Mouse (Mus musculus): ENCODE measurements around the gene Ldah. TPM values are rescaled to one million over a fixed set of nuclear protein-coding genes. Genes with fewer than 3 reads are reported as not detected.

Gene Ldah
- polyA plus RNA-seq, 1 experiment from 2014 or later, result 42.8 TPM

DNA sequence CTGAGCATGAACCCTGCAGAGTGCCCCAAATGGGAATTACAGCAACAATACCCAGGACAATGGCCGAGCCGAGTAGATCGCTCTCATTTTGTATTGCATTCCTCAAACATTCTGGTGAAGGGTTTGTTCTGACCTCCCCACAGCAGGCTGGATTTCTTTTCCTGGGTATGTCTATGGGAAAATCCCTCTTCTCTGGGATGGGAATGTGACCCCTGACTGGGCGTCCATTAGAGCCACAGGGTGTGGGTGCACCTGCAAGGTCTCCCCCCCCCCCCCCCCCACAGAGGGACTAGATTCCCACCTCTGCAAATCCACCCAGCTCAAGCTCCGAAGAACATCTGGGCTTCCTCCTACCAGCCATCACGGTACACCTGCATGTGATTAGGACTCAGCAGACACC lies 81.2 kb downstream of the Ldah start:
- no peak overlapping the region for H3K4me3 ChIP-seq
- no peak for ATAC-seq
- peaks cover 11% of the 10 kb centered on the region; the same call in 1 of the 2 replicates for H3K27me3 ChIP-seq (replicated peaks)
- no peak overlapping the region for H3K4me2 ChIP-seq
- no peaks in the 10 kb centered on the region for H3K4me1 ChIP-seq
- H3K9ac ChIP-seq, result no peak overlapping the region
- H3K36me3 ChIP-seq, result peaks cover 11% of the 10 kb centered on the region; the same call in 1 of the 2 replicates
- H3K27ac ChIP-seq, result no peak overlapping the region
- WGBS (ENCODE audit: insufficient replicate concordance), result 82% methylated on average over 6 of the region's 6 CpGs
- H3K9me3 ChIP-seq (replicated peaks), result no peaks in the 10 kb centered on the region

DNA sequence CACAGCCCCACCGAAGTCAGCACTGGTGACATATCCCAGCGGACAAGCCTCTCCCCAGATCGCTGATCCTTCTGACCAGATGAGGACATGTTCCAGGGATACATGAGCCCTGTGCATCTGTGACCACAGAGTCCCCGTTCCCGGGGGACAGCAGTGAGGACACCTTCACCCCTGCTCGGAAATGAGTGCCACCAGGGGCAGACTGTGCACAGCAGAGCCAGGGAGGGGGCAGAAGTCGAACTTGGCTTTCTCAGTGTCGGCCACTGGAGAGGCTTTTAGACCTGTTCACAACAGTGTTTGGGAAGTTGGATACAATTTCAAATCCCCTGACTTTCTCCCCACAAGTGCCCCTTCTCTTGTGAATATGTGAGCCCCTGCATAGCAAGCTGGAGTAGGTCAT lies 81.6 kb downstream of the Ldah start:
- 78% methylated on average over 8 of the region's 8 CpGs for WGBS (ENCODE audit: insufficient replicate concordance)
- H3K9ac ChIP-seq, result no peak overlapping the region
- no peak overlapping the region for H3K4me2 ChIP-seq
- peaks cover 8% of the 10 kb centered on the region; the same call in 1 of the 2 replicates for H3K36me3 ChIP-seq
- no peaks in the 10 kb centered on the region for H3K9me3 ChIP-seq (replicated peaks)
- no peak for ATAC-seq
- no peak overlapping the region for H3K4me3 ChIP-seq
- no peaks in the 10 kb centered on the region for H3K4me1 ChIP-seq
- no peak overlapping the region for H3K27ac ChIP-seq
- peaks cover 14% of the 10 kb centered on the region for H3K27me3 ChIP-seq (replicated peaks)

DNA sequence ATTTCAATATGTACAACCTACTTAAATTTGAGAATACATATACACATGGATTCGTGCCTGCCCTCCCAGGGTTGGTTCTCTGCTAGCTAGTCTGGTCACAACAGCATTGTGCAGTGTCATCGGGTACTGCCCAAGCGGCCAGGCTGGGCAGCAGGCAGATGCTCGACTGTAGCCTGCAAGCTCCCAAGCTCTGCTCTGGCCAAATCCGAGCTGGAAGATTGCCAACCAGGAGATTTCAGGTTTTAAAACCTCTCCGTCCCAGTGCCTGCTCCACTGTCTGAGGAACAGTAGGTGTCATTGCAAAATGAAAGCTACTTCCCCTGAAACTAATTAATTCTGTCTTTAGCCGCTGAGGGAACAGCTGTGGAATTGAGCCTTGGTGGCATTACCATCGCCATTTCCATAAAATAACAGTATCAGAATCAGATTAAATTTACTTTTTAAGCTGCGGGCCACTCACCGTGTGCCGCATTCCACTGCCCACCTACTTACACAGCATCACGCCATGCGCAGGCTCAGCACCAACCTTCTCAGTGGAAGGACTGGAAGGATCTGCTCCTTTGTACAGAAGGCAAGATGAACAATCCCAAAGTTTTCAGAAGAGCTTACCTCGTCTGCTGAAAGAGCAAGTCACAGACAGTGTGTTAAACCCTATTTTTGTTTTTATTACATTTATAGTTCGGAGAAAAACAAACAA lies 83.4 kb downstream of the Ldah start:
- WGBS (ENCODE audit: insufficient replicate concordance), result 73% methylated on average over 15 of the region's 15 CpGs
- no peak overlapping the region for H3K27ac ChIP-seq
- H3K36me3 ChIP-seq, result no peaks in the 10 kb centered on the region
- H3K27me3 ChIP-seq (replicated peaks), result peaks cover 29% of the 10 kb centered on the region
- no peaks in the 10 kb centered on the region for H3K4me1 ChIP-seq
- H3K4me2 ChIP-seq, result no peak overlapping the region
- no peak overlapping the region for H3K9ac ChIP-seq
- no peak for ATAC-seq
- no peak overlapping the region for H3K4me3 ChIP-seq
- no peaks in the 10 kb centered on the region for H3K9me3 ChIP-seq (replicated peaks)

DNA sequence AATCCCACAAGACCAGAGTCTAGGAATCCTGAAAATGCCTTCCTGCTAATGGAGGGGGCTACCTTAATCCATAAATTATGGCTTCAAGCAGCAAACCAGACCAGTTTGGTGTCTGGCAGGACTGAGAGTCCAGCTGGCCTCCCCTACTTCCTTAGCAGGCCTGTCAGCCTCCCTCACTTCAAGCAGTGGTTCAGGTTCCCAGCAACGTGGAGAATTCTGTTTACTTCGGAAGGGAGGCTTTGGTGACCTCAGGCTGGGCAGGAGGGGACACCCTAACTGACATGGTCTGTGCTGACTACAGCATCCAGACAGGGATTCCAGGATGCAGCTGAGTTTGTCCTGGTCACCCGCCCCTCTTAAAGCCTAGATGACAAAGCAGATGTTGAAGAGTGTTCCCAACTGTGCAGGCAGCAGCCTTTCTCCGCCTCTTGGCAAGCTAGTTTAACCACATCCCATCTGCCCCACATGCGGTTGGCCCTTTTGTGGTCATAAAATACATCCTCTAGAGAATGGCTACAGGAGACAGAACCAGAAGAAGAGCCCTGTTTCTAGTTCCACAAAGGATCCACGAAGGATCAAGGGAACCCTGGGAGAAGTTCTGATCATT lies 87.5 kb downstream of the Ldah start:
- Histone ChIP-seq H3K9ac (no peak overlapping the region), H3K27ac (no peak overlapping the region), H3K4me3 (no peak overlapping the region), H3K9me3 (replicated peaks) (no peaks in the 10 kb centered on the region), H3K27me3 (replicated peaks) (peaks cover 69% of the 10 kb centered on the region), H3K4me2 (no peak overlapping the region), H3K4me1 (0 out of 2 replicates have a peak, but pooled peaks cover 8% of the 10 kb centered on the region), H3K36me3 (no peaks in the 10 kb centered on the region)
- WGBS (ENCODE audit: insufficient replicate concordance), result 19% methylated on average over 6 of the region's 6 CpGs
- no peak for ATAC-seq

DNA sequence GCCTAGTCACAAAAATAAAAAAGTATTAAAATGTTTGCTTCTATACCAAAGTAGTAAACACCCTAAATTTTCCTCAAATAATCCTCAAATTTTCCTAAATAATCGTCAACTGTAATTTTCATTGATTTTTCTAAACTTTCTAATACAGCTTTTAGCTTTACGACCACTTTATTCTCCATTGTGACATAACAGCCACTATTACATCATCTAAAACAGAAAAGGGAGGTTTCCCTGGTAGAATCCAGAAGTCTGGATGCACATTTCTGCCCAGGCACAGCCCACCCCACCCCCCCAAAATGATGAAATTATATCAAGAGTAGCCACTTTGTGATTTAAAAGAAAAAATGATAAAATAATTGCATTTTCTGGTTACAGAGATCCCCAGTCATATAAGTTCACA lies 88.2 kb downstream of the Ldah start:
- no peak for ATAC-seq
- no peaks in the 10 kb centered on the region for H3K9me3 ChIP-seq (replicated peaks)
- 0 out of 2 replicates have a peak, but pooled peaks cover 8% of the 10 kb centered on the region for H3K4me1 ChIP-seq
- H3K27me3 ChIP-seq (replicated peaks), result peaks cover 76% of the 10 kb centered on the region
- H3K4me3 ChIP-seq, result no peak overlapping the region
- H3K9ac ChIP-seq, result no peak overlapping the region
- no peaks in the 10 kb centered on the region for H3K36me3 ChIP-seq
- H3K27ac ChIP-seq, result no peak overlapping the region
- H3K4me2 ChIP-seq, result no peak overlapping the region
- WGBS (ENCODE audit: insufficient replicate concordance), result 49% methylated on average over 2 of the region's 2 CpGs

DNA sequence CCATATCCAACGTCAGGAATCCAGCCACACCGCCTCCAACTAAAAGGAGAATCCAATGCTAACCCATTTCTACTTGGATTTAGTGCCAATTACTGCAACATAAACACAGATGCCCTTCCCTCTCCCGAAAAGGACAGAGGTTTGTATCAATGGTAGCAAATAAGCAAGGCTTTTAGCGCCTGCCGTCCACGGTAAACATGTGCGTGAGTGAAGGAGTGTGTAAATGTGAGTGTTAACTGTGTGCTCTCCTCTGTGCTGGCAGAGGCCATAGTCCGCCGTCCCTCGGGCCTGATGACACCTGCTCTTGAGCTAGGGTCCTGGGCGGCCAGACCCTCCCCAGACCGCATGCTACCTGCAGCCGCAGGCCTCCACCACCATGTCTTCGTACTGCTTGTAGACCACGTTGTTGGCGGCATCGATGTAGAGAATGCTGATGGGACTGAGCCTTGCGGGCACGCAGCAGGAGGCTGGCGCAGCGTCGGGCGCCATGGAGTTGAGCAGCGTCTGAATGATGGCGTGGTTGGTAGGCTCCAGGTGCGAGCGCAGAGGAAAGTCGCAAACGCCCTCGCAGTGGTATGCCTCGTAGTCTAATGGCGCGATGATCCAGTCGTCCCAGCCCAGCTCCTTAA lies 89.8 kb downstream of the Ldah start:
- Histone ChIP-seq H3K9me3 (replicated peaks) (no peaks in the 10 kb centered on the region), H3K9ac (no peak overlapping the region), H3K4me1 (0 out of 2 replicates have a peak, but pooled peaks cover 11% of the 10 kb centered on the region), H3K27me3 (replicated peaks) (peaks cover 92% of the 10 kb centered on the region), H3K36me3 (no peaks in the 10 kb centered on the region), H3K27ac (no peak overlapping the region), H3K4me2 (peak overlapping the region; percentile 52), H3K4me3 (peak overlapping the region; percentile 35)
- no peak for ATAC-seq
- WGBS (ENCODE audit: insufficient replicate concordance), result 9% methylated on average over 34 of the region's 34 CpGs

DNA sequence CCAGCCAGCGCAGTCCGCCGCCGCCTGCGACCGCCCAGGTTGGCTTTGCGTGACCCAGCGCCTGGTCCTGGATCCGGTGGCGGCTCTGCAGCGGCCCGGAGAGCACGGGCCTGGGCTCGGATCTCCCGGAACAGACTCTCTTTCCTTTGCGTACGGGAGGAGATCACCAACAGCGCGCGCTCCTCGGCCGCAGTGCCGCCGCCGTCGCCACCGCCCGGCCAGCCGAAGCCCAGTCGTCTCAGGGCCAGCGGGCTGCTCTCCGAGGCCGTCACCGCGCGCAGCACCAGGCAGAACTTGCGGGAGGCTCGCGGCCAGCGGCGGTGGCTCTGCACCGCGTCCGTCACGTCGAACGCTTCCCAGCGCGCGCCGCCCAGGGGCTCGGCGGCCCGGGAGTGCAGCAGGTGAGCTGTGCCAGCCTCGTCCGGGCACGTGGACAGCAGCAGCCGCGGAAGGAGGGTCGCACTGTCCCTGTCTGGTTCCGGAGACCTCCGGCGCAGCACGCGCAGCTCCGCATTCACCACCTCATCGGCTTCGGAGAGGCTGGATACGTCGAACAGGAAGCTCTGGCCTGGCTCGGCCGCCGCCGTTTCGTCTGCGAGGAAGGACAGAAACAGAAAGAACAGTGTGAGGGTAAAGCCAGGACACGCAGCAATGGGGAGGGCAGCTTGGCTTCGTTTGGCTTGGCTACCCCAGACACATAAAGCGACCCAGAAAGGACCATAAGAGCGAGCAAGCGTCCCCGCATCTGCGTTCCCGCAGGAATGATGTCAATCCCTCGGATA lies 90.6 kb downstream of the Ldah start:
- H3K4me2 ChIP-seq, result peak overlapping the region; percentile 52
- H3K36me3 ChIP-seq, result no peaks in the 10 kb centered on the region
- H3K27me3 ChIP-seq (replicated peaks), result peaks cover 94% of the 10 kb centered on the region
- peak overlapping the region; percentile 35 for H3K4me3 ChIP-seq
- ATAC-seq, result no peak
- H3K9ac ChIP-seq, result no peak overlapping the region
- no peaks in the 10 kb centered on the region for H3K9me3 ChIP-seq (replicated peaks)
- WGBS (ENCODE audit: insufficient replicate concordance), result 4% methylated on average over 78 of the region's 85 CpGs
- 0 out of 2 replicates have a peak, but pooled peaks cover 11% of the 10 kb centered on the region for H3K4me1 ChIP-seq
- H3K27ac ChIP-seq, result no peak overlapping the region

DNA sequence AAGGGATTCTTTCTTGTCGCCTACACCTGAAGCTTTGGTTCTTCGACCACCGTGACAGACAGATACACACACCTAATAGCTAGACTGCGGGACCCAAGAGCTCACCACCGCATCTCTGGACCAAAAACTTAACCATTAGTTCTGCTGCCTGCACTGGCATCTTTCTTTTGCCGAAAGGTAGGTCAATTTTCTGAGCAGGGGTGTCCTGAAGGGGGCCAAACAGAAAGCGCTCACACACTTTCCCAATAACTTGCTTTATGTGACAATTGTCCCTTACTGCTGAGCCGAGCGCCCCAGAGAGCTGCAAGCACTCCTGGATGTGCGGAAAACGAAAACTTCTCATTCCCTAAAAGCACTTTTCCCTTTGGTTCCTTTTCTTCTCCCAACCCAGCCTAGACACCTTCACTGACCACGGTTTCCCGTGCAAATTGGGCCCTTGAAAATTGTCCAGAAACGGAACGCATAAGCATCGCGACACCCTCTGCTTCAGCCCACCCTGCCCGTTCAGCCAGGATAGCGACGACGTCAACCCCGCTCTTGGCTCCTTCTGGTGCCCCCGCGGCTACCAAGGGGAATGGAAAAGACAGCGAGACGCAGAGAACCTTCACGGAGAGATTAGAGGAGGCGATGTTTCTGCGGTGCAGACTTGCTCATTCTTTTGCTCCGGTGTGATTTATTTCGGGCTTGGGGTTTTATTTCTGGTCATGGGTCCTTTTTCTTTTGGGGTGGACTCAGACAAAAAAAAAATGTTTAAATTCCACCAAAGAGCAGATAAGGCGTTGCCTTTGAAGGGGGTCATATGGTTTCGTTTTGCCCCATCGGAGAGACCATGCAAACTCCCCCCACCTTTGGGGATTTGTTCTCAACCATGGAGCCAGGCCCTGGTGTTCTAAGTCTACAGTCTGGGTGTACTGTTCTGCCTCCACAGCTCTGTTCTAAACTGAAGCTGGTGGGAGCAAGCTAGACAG lies 91.5 kb downstream of the Ldah start:
- Histone ChIP-seq H3K4me1 (0 out of 2 replicates have a peak, but pooled peaks cover 11% of the 10 kb centered on the region), H3K9ac (no peak overlapping the region), H3K27me3 (replicated peaks) (peaks cover 95% of the 10 kb centered on the region), H3K36me3 (no peaks in the 10 kb centered on the region), H3K27ac (no peak overlapping the region), H3K9me3 (replicated peaks) (no peaks in the 10 kb centered on the region), H3K4me3 (no peak overlapping the region), H3K4me2 (no peak overlapping the region)
- WGBS (ENCODE audit: insufficient replicate concordance), result 15% methylated on average over 34 of the region's 34 CpGs
- ATAC-seq, result no peak

DNA sequence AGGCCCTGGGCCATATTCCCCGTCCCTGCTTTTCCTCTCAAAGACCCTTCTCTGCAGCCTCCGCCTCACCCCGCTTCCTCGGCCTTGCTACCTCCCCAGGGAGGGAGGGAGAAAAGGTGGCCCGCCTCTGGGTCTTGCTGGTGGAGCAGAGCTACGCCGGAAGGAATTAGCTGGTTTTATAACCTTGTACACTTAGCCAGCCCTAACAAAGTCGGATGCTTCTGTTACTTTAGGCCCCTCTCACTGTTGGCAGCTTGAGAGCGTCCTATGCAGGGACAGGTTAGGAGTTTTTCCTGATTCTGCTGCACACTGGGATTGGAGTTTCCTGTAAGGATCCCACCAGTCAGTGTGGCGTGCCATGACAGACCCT lies 92.2 kb downstream of the Ldah start:
- Histone ChIP-seq H3K9ac (no peak overlapping the region), H3K27me3 (replicated peaks) (peaks cover 95% of the 10 kb centered on the region), H3K4me3 (no peak overlapping the region), H3K9me3 (replicated peaks) (no peaks in the 10 kb centered on the region), H3K4me2 (no peak overlapping the region), H3K4me1 (0 out of 2 replicates have a peak, but pooled peaks cover 11% of the 10 kb centered on the region), H3K27ac (no peak overlapping the region), H3K36me3 (no peaks in the 10 kb centered on the region)
- ATAC-seq, result no peak
- 18% methylated on average over 10 of the region's 10 CpGs for WGBS (ENCODE audit: insufficient replicate concordance)

DNA sequence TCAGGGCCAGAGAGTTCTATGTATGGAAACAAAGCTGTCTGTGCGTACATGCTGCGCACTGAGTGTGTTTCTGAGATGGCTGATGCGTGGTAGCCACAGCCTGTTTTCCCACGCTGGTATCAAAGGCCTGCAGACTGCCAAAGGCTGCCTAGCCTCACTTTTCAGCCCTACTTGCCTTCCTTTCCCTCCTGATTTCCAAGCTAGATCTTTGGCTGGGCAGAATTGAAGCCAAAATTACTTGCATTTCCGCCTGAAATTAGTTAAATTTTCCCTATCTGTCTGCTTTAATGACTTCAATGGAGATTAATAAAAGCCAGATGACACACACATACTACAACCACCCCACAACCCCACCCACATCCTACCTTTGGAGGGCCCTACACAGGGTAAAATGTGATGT lies 92.6 kb downstream of the Ldah start:
- no peaks in the 10 kb centered on the region for H3K36me3 ChIP-seq
- no peaks in the 10 kb centered on the region for H3K9me3 ChIP-seq (replicated peaks)
- peaks cover 95% of the 10 kb centered on the region for H3K27me3 ChIP-seq (replicated peaks)
- no peak overlapping the region for H3K27ac ChIP-seq
- H3K9ac ChIP-seq, result no peak overlapping the region
- H3K4me2 ChIP-seq, result no peak overlapping the region
- 42% methylated on average over 5 of the region's 5 CpGs for WGBS (ENCODE audit: insufficient replicate concordance)
- ATAC-seq, result no peak
- H3K4me3 ChIP-seq, result no peak overlapping the region
- 0 out of 2 replicates have a peak, but pooled peaks cover 11% of the 10 kb centered on the region for H3K4me1 ChIP-seq
